Mouse (Mus musculus) 3T3-L1 (cell line): ENCODE measurements around the gene Btbd35f1.
"Not testable (repeated sequence)": the region's sequence is repeated elsewhere in the genome, so short reads cannot be mapped to it uniquely, and the experiment has no call there.

Source experiments
- DNase-seq: peaks from one replicate; pipeline ENCODE4 v3.0.0-alpha.2; 2015; ENCODE audit warnings: low read depth, low spot score

The Btbd35f1 gene

DNA sequence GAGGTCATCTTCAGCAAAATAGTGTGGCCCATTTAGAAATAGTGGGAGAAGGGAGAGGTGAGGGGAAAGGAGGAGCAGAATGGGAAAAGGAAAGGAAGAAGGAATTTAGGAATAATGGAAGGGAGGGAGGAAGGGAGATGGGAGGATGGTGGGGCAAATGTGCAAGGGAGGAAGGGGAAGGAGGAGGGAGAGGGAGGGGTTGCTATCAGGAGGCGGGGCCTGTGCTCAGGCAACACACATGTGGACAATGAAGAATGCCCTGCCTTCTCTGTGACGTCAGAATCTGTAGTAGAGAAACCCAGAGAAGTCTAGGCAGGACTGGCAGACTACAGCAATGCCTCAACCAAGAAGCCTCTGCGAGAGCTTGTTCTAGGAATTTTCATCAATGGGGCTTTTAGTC lies at the start of gene Btbd35f1:
TSS of gene Btbd35f1 (plus strand) at position 301 of the 400 bp plus-strand sequence.
- not testable (repeated sequence) for DNase-seq

GRCm38 (mm10) chrX:32590878-32591542 lies 31.2 kb downstream of the Btbd35f1 start:
- DNase-seq = not testable (repeated sequence)

- DNase-seq = not testable (repeated sequence)
Measured at GRCm38 (mm10) chrX:32601008-32601407, 41.2 kb downstream of the Btbd35f1 start.

DNA sequence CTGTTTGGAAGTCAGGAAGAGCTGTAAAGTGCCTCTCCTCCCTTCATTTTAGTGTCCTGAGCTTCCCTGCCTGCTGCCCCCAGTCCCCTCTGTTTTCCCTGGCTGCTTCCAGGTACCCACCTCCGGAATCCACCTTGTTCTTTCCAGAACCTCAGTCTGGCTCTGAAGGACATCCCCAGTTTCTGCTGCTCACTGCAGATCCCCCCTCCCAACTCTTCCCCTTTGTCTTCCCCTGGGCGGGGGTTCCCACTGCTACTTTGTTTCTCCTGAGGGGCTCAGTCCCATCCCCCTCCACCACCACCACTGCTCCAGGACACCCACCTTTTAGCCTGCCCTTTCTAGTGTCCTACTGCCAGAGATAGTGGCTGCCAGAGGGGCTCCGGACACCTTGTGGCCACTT lies 41.6 kb downstream of the Btbd35f1 start:
- not testable (repeated sequence) for DNase-seq
